Mouse (Mus musculus) v-Abl transformed pro-B cells (cell line): Measurements from ENCODE around the gene Tfe3.

ENCODE experiments used
- in situ Hi-C, 2 experiments: fragments of 400-800 bp; cut with MboI; formaldehyde crosslinking; loops; one replicate each; pipeline ENCODE4 v1.15.1; 2025; ENCODE audit not compliant: unreplicated experiment in 2 of 2

Tfe3 gene

DNA sequence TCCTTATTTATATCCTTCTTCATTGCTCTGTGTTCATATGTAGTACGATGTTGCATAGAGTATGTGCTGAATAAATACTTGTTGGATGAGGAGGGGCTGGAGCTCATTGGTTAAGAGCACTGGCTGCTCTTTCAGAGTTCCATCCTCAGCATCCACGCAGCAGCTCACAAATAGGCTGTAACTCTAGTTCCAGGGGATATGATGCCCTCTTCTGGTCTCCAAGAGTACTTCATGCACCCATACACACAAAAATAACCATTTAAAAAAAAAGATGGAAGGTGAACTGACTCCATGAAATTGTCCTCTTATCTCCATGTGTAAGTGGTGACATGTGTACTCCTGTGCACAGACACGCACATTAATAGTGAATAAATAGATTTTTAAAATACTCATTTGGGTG lies 31.0 kb downstream of the Tfe3 start:
- in situ Hi-C loops: loop anchor here (5.0 to 25.0 kb wide), 3 partner anchors 46 to 1531 kb away; no protein-coding TSS in a partner anchor

DNA sequence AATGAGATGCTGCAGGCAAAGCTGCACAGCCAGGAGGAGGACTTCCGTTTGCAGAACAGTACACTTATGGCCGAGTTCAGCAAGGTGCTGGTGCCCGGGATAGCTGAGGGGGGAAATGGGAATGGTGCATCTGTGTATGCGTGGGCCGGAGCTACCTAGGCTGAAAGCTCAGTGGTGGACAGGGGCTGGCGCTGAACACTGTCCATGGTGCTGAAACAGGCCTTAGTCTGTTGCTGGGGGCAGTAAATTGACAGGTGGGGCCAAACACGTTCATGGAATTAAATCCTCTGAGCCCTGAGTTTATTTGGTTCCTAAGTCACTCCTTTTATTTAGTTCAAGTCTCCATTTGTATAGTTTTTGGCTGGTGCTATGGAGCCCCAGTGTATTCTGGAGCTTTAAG lies 32.7 kb downstream of the Tfe3 start:
- in situ Hi-C loops: loop anchor here (10.0 to 25.0 kb wide), 2 partner anchors 50 to 1533 kb away; no protein-coding TSS in a partner anchor

DNA sequence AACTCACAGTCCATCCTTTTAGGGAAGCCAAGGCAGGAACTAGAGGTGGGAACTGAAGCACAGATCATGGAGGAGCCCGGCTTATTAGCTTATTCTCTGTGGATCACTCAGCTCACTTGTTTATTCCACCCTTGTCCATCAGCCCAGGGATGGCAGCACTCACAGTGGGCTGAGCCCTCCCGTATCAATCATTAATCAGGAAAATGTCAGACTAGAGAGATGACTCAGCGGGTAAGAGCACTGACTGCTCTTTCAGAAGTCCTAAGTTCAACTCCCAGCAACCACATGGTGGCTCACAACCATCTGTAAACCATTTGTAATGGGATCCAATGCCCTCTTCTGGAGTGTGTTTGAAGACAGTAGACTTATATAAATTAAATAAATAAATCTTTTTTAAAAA lies 35.0 kb downstream of the Tfe3 start:
- in situ Hi-C loops: loop anchor here (10.0 to 25.0 kb wide), 2 partner anchors 53 to 1535 kb away; no protein-coding TSS in a partner anchor

DNA sequence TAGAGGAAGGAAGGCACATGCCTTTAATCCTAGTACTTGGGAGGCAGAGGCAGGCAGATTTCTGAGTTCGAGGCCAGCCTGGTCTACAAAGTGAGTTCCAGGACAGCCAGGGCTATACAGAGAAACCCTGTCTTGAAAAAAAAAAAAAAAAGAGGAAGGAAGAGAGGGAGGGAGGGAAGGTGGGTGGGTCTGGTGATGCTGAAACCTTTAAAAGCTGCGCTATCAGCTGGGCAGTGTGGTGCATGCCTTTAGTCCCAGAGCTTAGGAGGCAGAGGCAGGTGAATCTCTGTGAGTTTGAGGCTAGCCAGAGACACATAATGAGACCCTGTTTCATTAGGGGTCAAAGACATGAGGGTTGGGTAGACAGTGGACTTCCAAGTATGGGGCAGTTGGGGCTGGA lies 39.8 kb downstream of the Tfe3 start:
- in situ Hi-C loops: loop anchor here (25.0 kb wide), 1 partner anchor 210 kb away; the partner anchor contains the start of gene Glod5 (in 2 of the 2)

DNA sequence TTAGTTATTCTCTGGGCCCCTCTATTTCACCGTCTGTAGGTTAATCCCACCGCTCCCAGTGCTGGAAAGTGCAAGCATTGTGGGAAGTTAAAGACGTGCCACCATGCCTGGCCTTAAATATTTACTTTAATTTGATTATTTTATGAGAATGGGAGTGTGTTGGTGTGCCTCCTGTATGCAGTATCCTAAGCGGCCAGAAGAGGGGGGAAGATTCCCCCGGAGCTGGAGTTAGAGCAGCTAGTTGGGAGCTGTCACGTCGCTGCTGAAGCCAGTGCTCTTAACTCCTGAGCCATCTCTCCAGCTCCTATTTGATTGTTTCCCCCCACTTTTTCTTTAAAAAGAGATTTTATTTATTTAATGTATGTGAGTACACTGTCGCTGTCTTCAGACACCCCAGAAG lies 52.7 kb downstream of the Tfe3 start:
- in situ Hi-C loops: loop anchor here (25.0 kb wide), 1 partner anchor 197 kb away; the partner anchor contains the start of gene Glod5 (in 2 of the 2)

DNA sequence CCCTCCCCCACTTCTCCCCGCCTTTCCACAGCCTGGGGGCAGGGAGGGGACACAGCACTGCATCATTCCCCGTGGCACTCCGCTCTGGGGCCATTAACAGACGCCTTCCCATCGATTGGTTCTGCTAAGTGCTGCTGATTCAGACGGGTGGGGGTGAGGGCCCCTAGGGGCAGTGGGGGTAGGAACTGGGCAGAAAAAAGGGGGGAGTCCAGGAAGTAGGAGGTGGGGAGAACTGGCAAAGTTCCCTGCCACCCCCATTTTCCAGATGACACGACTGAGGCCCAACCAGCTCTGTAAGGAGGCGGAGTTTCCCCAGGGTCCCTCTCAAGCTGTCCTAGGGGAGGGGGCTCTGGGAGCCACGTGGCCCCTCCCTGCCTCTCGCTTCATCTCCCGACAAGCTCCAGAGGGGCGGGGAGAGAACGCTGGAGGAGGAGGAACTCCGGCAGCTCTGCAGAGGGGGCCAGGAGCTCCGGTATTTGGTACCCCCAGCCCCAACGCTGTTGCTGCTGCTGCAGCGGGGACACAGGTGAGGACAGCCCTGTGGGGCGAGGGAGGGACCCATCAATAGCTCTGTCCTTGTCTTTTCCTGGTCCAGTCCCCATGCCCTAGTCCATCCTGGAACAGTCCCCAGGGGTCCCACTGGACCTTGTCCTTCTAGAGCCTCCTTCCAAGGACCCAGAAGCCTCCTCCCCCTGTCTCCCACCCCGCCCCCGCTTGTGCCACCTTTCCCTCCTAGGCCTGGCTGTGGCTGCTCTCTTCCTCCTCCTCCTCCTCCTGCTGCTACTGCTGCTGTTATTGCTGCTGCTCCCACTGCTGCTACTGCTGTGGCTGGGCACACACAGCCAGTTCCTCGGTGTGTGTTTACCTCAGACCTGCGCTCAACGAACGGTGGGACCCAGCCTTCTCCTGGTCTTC lies 59.8 kb downstream of the Tfe3 start, which contains the start of gene Kcnd1:
TSS of gene Kcnd1 (plus strand) at position 425 of the 915 bp plus-strand sequence.
- in situ Hi-C loops: loop anchor here (25.0 kb wide), 1 partner anchor 190 kb away; the partner anchor contains the start of gene Glod5 (in 2 of the 2)
